ENCODE assay signal across 8 mouse cellular contexts in the genomic region with DNA sequence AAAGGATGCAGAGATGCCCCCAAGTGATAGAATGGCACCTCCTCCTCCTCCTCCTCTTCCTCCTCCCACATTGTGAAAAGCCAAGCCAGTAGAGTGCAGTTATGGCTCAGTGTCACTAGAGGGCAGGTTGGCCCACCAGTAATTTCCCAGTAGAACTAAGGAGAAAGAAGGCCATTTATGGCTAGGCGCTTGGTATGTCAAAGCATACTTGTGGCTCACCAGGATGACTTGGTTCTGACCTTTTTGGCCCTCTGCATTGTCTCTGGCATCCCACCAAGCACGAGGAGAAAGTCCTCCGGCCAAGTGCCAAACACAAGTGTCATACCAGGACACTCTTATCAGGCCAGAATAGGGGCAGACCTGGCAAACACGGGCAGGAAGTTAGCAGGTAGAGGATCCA. TPM values are rescaled to one million over a fixed set of nuclear protein-coding genes. Genes with fewer than 3 reads are reported as not detected.
DNase-seq lines count a peak whose midpoint lies in the region; ATAC-seq lines count a peak whose summit lies in the region.

No protein-coding gene starts in this region.

- 48% methylated on average over 4 of the region's 4 CpGs for WGBS in embryonic facial prominence, embryonic 14.5 days

- no peaks in the 10 kb centered on the region for H3K9me3 ChIP-seq in embryonic facial prominence, embryonic 14.5 days (ENCODE audit: control insufficient read depth, low read length)

- no peak for ATAC-seq in embryonic facial prominence, embryonic 14.5 days (ENCODE audit: low read depth)

- H3K9ac ChIP-seq in embryonic facial prominence, embryonic 14.5 days (ENCODE audit: low read depth, low read length) = no peak overlapping the region

- H3K4me1 ChIP-seq in embryonic facial prominence, embryonic 14.5 days (ENCODE audit: control insufficient read depth, insufficient read depth, low read length) = no peaks in the 10 kb centered on the region

- no peak overlapping the region for H3K27ac ChIP-seq in embryonic facial prominence, embryonic 14.5 days (replicated peaks; ENCODE audit: low read depth, low read length)

- peak; percentile 31 for DNase-seq in gastrocnemius, postnatal 25 days
- no peak for DNase-seq in gastrocnemius, adult 8-10 months (ENCODE audit: low spot score in 2 of 2)
- DNase-seq in A20 (ENCODE audit: low read depth, low spot score) = peak; percentile 62
- DNase-seq in adrenal gland, adult 18-20 months (ENCODE audit: low spot score in 2 of 2) = peak; percentile 49 to 57
- peak; percentile 49 for DNase-seq in embryonic facial prominence, embryonic 14.5 days (ENCODE audit: low spot score)
- peak; percentile 64 to 72 for DNase-seq in kidney, postnatal 36 days
- peak; percentile 63 for DNase-seq in lung, postnatal 36 days
- peak; percentile 48 for DNase-seq in thymus, postnatal 0 days (ENCODE audit: low spot score)

- no peak overlapping the region for H3K4me3 ChIP-seq in embryonic facial prominence, embryonic 14.5 days (ENCODE audit: low read depth, low read length)

- H3K27me3 ChIP-seq in embryonic facial prominence, embryonic 14.5 days (replicated peaks; ENCODE audit: control insufficient read depth, insufficient read depth, low read length) = peaks cover 16% of the 10 kb centered on the region

- no peaks in the 10 kb centered on the region for H3K36me3 ChIP-seq in embryonic facial prominence, embryonic 14.5 days (ENCODE audit: control insufficient read depth, insufficient read depth, low read length)

- no peak overlapping the region for H3K4me2 ChIP-seq in embryonic facial prominence, embryonic 14.5 days (ENCODE audit: low read depth, low read length)

RNA-seq across cellular contexts. Expression of a gene that starts 4.5 kb away (rescaled TPM):
- 1 to 10 TPM; 5.1 to 9.8 TPM for total RNA-seq in gastrocnemius, postnatal 25 days (2021)
- 1 to 10 TPM; 4.3 to 9.8 (median 6.8) TPM for total RNA-seq in gastrocnemius, adult 8-10 months (2022)
- total RNA-seq in adrenal gland, adult 18-20 months (2021) = 10 to 100 TPM; 14.7 to 18.5 TPM
- polyA plus RNA-seq in embryonic facial prominence, embryonic 14.5 days (2014; fragmentation: Nextera tagmentation; extraction: Ambion mirVana) = 12.4 and 13.8 TPM in 2 replicates
- polyA plus RNA-seq in thymus, postnatal 0 days (2015; fragmentation: Nextera tagmentation; extraction: Ambion mirVana) = 2.9 and 3.0 TPM in 2 replicates

Comparison
In these comparisons a context has a peak if more than half of its experiments do, and no peak if none do; other contexts are left out.
1. DNase-seq: peak in gastrocnemius, postnatal 25 days (single experiment), A20 (single experiment), adrenal gland, adult 18-20 months (2 of 2), embryonic facial prominence, embryonic 14.5 days (single experiment), kidney, postnatal 36 days (2 of 2), lung, postnatal 36 days (single experiment) and thymus, postnatal 0 days (single experiment); none in gastrocnemius, adult 8-10 months (0 of 2).